Mouse (Mus musculus) thymus, adult 2 months (tissue): ENCODE results near the gene Fnbp1l. TPM values are rescaled to one million over a fixed set of nuclear protein-coding genes. Genes with fewer than 3 reads are reported as not detected.

Experiments
- DNase-seq: peaks from one replicate; pipeline ENCODE4 v3.0.0; 2021
- H3K27ac ChIP-seq: fragments of 200-500 bp; 2 replicates; pipeline ENCODE4 v1.5.1; 2012; ENCODE audit warnings: low read length, control low read depth; ENCODE audit not compliant: control insufficient read depth, insufficient read depth
- H3K27me3 ChIP-seq: fragments of 200-500 bp; 2 replicates; pipeline ENCODE4 v1.6.1; 2012; ENCODE audit warnings: mild to moderate bottlenecking, low read length, moderate library complexity, mixed read lengths; ENCODE audit not compliant: control insufficient read depth, insufficient read depth
- H3K36me3 ChIP-seq: fragments of 200-500 bp; 2 replicates; pipeline ENCODE4 v1.6.1; 2012; ENCODE audit warnings: mild to moderate bottlenecking, low read length, moderate library complexity; ENCODE audit not compliant: control insufficient read depth, insufficient read depth
- H3K4me1 ChIP-seq: fragments of 200-500 bp; replicated peaks from 2 replicates; pipeline ENCODE4 v1.6.1; 2012; ENCODE audit warnings: low read length; ENCODE audit not compliant: control insufficient read depth, insufficient read depth
- H3K4me3 ChIP-seq: fragments of 200-500 bp; 2 replicates; pipeline ENCODE4 v1.5.1; 2012; ENCODE audit warnings: mild to moderate bottlenecking, low read length, control low read depth, moderate library complexity; ENCODE audit not compliant: control insufficient read depth, insufficient read depth
- CTCF ChIP-seq: fragments of 200-500 bp; IDR thresholded peaks from 2 replicates; pipeline ENCODE4 v1.5.1; 2012; ENCODE audit warnings: mild to moderate bottlenecking, control low read depth, low read length, moderate library complexity, borderline replicate concordance; ENCODE audit not compliant: control insufficient read depth, poor library complexity, insufficient read depth; ENCODE audit errors: extremely low read depth
- POLR2A ChIP-seq: fragments of 200-500 bp; IDR thresholded peaks from 2 replicates; pipeline ENCODE4 v1.6.1; 2012; ENCODE audit warnings: mild to moderate bottlenecking, low read length, control low read depth, moderate library complexity; ENCODE audit not compliant: control insufficient read depth, poor library complexity, insufficient read depth; ENCODE audit errors: extremely low read depth
- WGBS: fragments of 180-500 bp; shearing (Covaris S2); methylation state at CpG from one replicate; pipeline ENCODE4 v1.1.7; 2018; 5-methylcytosine and 5-hydroxymethylcytosine counted together
- polyA plus RNA-seq: library from polyadenylated mRNA; depleted of rRNA; stranded (reverse); fragments of >200 nt; gene quantifications from 2 replicates; pipeline ENCODE4 v1.2.3, GENCODE M21; 2012

Fnbp1l gene
- polyA plus RNA-seq, 1 experiment: 6.4 TPM

- 94% methylated on average over 7 of the region's 7 CpGs for WGBS
- Histone ChIP-seq H3K4me1 (no peaks in the 10 kb centered on the region), H3K27me3 (no peaks in the 10 kb centered on the region), H3K36me3 (no peaks in the 10 kb centered on the region), H3K27ac (no peak overlapping the region; the same call in 1 of the 2 replicates), H3K4me3 (no peak overlapping the region)
- TF ChIP-seq POLR2A (no peak), CTCF (no peak)
- DNase-seq: no peak
Measured at GRCm38 (mm10) chr3:122565285-122565684, 54.2 kb downstream of the Fnbp1l start.

DNA sequence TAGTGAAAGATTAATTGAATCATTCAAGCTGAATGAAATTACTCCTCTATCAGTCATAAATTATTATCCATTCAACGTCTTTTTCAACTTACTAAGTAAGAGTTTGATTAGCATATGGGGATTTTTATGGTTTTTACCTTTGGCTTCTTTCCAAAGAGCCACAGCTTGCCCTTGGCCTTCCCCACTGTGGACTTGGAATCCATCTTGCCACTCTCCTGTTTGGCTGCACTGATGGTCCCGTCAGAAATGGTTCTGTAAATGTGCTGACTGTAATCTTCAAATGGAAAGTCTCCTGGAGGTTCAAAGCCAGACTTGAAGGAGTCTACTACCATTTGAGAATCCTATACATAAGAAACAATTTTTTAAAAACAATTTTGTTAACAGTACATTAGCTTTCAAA, 61.7 kb downstream of the Fnbp1l start:
- DNase-seq: no peak
- no peak overlapping the region for H3K4me3 ChIP-seq
- 87% methylated on average over 2 of the region's 2 CpGs for WGBS
- H3K4me1 ChIP-seq: no peaks in the 10 kb centered on the region
- H3K36me3 ChIP-seq: no peaks in the 10 kb centered on the region
- TF ChIP-seq CTCF (no peak), POLR2A (no peak)
- H3K27ac ChIP-seq: no peak overlapping the region
- H3K27me3 ChIP-seq: no peaks in the 10 kb centered on the region

DNA sequence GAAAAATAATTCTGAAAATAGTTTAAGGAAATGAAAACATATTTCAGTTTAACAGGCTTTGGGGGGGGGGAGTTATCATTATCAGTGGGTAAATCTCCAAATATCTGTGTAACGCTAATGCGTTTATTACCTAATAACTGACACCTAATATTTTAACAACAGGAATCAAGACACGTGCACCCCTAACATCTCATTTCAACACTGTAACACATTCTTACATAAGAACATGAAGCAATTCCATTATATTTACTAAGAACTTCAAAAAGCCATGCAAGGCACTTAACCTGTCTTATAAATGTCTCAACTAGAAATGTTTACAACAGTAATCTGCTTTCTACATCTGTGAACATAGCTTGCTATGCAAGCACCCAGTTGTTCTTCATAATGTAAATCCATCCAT, 68.3 kb downstream of the Fnbp1l start:
- WGBS: 96% methylated on average over 3 of the region's 3 CpGs
- Histone ChIP-seq H3K4me1 (no peaks in the 10 kb centered on the region), H3K27me3 (no peaks in the 10 kb centered on the region), H3K27ac (no peak overlapping the region), H3K36me3 (no peaks in the 10 kb centered on the region), H3K4me3 (no peak overlapping the region)
- no peak for TF ChIP-seq CTCF
- no peak for TF ChIP-seq POLR2A
- DNase-seq: no peak

DNA sequence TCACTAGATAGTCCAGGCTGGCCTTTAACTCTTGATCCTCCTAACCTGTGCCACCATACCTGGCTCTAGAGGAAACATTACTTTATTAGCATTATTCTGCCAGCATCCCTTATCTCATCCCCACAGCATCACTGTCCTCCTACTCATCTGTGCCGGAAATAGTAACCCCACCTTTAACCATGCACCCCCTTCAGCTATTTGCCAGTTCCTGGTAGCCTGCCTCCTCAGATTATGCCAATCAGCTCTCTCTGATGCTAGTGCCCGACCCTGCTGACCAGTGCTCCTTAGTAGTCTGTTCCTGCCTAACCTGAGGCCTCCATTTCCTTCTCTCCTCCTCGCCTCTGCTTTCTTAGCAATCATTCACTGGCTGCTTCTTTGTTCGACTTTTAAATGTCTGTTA, 72.0 kb downstream of the Fnbp1l start:
- TF ChIP-seq CTCF: no peak
- no peak for TF ChIP-seq POLR2A
- WGBS: 61% methylated on average over 4 of the region's 4 CpGs
- Histone ChIP-seq H3K27me3 (no peaks in the 10 kb centered on the region), H3K27ac (no peak overlapping the region), H3K4me1 (no peaks in the 10 kb centered on the region; the same call in 1 of the 2 replicates), H3K4me3 (no peak overlapping the region), H3K36me3 (no peaks in the 10 kb centered on the region)
- no peak for DNase-seq

GRCm38 (mm10) chr3:122545346-122545745, 74.2 kb downstream of the Fnbp1l start:
- Histone ChIP-seq H3K27ac (no peak overlapping the region), H3K4me3 (no peak overlapping the region), H3K27me3 (no peaks in the 10 kb centered on the region), H3K36me3 (no peaks in the 10 kb centered on the region), H3K4me1 (no peaks in the 10 kb centered on the region; the same call in 1 of the 2 replicates)
- 8% methylated on average over 2 of the region's 2 CpGs for WGBS
- no peak for DNase-seq
- TF ChIP-seq POLR2A (no peak), CTCF (no peak)

- Histone ChIP-seq H3K27ac (no peak overlapping the region), H3K27me3 (no peaks in the 10 kb centered on the region), H3K4me1 (no peaks in the 10 kb centered on the region; the same call in 1 of the 2 replicates), H3K4me3 (no peak overlapping the region), H3K36me3 (no peaks in the 10 kb centered on the region)
- TF ChIP-seq CTCF (no peak), POLR2A (no peak)
- no peak for DNase-seq
- 59% methylated on average over 4 of the region's 4 CpGs for WGBS
Measured at GRCm38 (mm10) chr3:122540918-122541317, 78.6 kb downstream of the Fnbp1l start.

GRCm38 (mm10) chr3:122539961-122540690, 79.4 kb downstream of the Fnbp1l start:
- 93% methylated on average over 17 of the region's 17 CpGs for WGBS
- TF ChIP-seq POLR2A (no peak), CTCF (no peak)
- Histone ChIP-seq H3K4me1 (no peaks in the 10 kb centered on the region; the same call in 1 of the 2 replicates), H3K36me3 (no peaks in the 10 kb centered on the region), H3K27ac (no peak overlapping the region), H3K27me3 (no peaks in the 10 kb centered on the region), H3K4me3 (no peak overlapping the region)
- no peak for DNase-seq
